Mouse (Mus musculus): ENCODE results near the gene Fcna. TPM values are rescaled to one million over a fixed set of nuclear protein-coding genes. Genes with fewer than 3 reads are reported as not detected.

Gene Fcna
- total and polyA plus RNA-seq, 3 experiments, result 0.21 TPM; not detected in 2

DNA sequence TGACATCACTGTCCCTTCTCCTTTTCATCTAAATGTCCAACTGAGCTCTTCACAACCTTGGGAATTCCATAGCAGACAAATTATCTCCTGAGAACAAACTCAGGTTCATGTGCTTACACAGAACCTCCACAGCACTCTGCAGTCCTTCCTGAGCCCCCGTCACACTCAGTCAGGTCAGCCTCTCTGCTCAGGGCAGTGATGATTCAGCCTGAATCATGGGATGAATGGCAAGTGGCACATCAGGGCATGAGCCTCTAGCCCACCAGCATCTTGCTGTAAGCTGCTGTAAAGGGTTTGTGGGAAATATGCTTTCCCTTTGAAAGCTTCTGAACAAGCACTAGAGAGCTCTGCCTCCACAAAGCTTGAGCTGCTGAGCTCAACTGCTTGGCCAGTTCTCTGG, 29.1 kb downstream of the Fcna start:
- H3K36me3 ChIP-seq (ENCODE audit: control insufficient read depth in 1 of 2, insufficient read depth in 2 of 2, low read length in 2 of 2), result peaks cover 0 to 15% of the 10 kb centered on the region in 2 experiments; a peak in 2 of 4 replicates
- no peak for TF ChIP-seq SMC3 (IDR thresholded peaks at IDR 0.05; ENCODE audit: low read depth, low read length)
- no peak for TF ChIP-seq E2F4 (IDR thresholded peaks at IDR 0.05; ENCODE audit: borderline replicate concordance, low read depth, low read length)
- TF ChIP-seq POLR2AphosphoS5 (IDR thresholded peaks at IDR 0.05; ENCODE audit: borderline replicate concordance, low read depth, low read length), result no peak
- no peak for TF ChIP-seq NELFE (IDR thresholded peaks at IDR 0.05; ENCODE audit: low read depth, low read length)
- TF ChIP-seq KAT2A (conservative IDR thresholded peaks at IDR 0.05; ENCODE audit: low read depth, low read length), result no peak
- TF ChIP-seq MAX (IDR thresholded peaks at IDR 0.05; ENCODE audit: low read length), result no peak
- TF ChIP-seq ZNF384 (IDR thresholded peaks at IDR 0.05; ENCODE audit: low read depth, low read length), result no peak
- TF ChIP-seq ZKSCAN1 (IDR thresholded peaks at IDR 0.05; ENCODE audit: low read depth, low read length), result no peak
- no peak for TF ChIP-seq ZMIZ1 (IDR thresholded peaks at IDR 0.05; ENCODE audit: low read depth, low read length)
- no peak for TF ChIP-seq UBTF (IDR thresholded peaks at IDR 0.05; ENCODE audit: borderline replicate concordance, insufficient read depth, low read depth, low read length)
- no peak for TF ChIP-seq TBP (IDR thresholded peaks at IDR 0.05; ENCODE audit: low read depth, low read length)
- TF ChIP-seq ETS1 (IDR thresholded peaks at IDR 0.05; ENCODE audit: low read depth, low read length), result no peak
- no peak for TF ChIP-seq POLR2A (IDR thresholded peaks at IDR 0.05; ENCODE audit: control insufficient read depth in 1 of 2, insufficient read depth in 1 of 2, low read depth in 1 of 2, low read length in 2 of 2, poor library complexity in 1 of 2)
- no peak for TF ChIP-seq MAFK (IDR thresholded peaks at IDR 0.05; ENCODE audit: borderline replicate concordance, low read depth, low read length)
- TF ChIP-seq SIN3A (IDR thresholded peaks at IDR 0.05; ENCODE audit: low read length), result no peak
- no peak for TF ChIP-seq HCFC1 (IDR thresholded peaks at IDR 0.05; ENCODE audit: low read depth, low read length)
- no peak for TF ChIP-seq MYC (IDR thresholded peaks at IDR 0.05; ENCODE audit: low read depth, low read length)
- no peak for TF ChIP-seq TAL1 (IDR thresholded peaks at IDR 0.05; ENCODE audit: low read length)
- no peak for TF ChIP-seq CHD2 (IDR thresholded peaks at IDR 0.05; ENCODE audit: low read length)
- no peak for DNase-seq (ENCODE audit: low read depth, low spot score)
- no peaks in the 10 kb centered on the region for H3K9me3 ChIP-seq (replicated peaks; ENCODE audit: insufficient read depth, low read length)
- H3K79me2 ChIP-seq (ENCODE audit: control insufficient read depth, insufficient read depth, low read length, poor library complexity), result no peaks in the 10 kb centered on the region; the same call in 1 of the 2 replicates
- H3K27me3 ChIP-seq (ENCODE audit: control insufficient read depth in 1 of 2, insufficient read depth in 2 of 2, low read length in 2 of 2), result no peaks in the 10 kb centered on the region
- H3K9ac ChIP-seq (ENCODE audit: control insufficient read depth, low read depth, low read length, poor library complexity, severe bottlenecking), result no peak overlapping the region
- no peak overlapping the region for H3K27ac ChIP-seq (ENCODE audit: control insufficient read depth, low read depth, low read length)
- H3K4me3 ChIP-seq (ENCODE audit: control insufficient read depth in 1 of 2, insufficient read depth in 1 of 2, low read depth in 2 of 2, low read length in 2 of 2), result no peak overlapping the region
- H3K4me1 ChIP-seq (ENCODE audit: control insufficient read depth in 1 of 2, insufficient read depth in 2 of 2, low read length in 2 of 2), result no peaks in the 10 kb centered on the region

DNA sequence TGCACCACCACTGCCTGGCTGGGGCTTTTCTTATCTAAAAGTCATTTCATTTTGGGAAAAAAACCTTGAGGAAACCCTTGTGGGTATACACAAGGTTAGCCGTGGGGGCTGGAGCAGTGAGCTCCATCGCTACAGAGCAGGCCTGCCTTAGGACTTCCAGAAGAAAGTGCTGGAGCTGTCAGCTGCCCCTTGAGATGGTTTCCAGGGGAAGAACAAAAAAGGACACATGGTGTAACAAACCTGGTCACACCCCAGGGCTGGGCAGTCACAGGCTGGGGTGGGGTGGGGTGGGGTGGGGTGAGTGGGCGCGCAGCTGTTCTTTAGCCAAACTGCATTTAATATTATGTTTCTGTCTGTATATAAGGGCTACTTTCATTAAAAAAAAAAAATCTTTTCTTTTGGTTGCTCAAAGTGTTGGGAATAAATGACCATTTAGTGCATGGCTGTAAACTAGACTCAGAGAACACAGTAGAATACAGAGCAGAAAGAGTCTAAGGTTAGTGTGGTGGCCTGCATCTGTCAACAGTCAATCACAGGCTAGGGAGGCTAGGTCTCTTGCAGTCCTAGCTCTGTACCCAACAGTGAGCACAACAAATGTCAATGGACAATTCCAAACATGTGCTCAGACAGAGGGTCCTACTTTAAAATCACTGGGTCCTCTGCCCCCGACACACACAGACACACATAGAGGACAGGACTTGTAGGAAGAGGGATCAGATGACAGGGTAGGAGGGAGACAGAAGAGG, 30.9 kb downstream of the Fcna start:
- TF ChIP-seq GATA1 (IDR thresholded peaks at IDR 0.05; ENCODE audit: low read depth, low read length) (no peak), CHD1 (IDR thresholded peaks at IDR 0.05; ENCODE audit: low read depth, low read length) (no peak), MAX (IDR thresholded peaks at IDR 0.05; ENCODE audit: low read length) (no peak), ZNF384 (IDR thresholded peaks at IDR 0.05; ENCODE audit: low read depth, low read length) (no peak), EP300 (IDR thresholded peaks at IDR 0.05; ENCODE audit: low read depth in 1 of 2, low read length in 2 of 2) (no peak), CTCF (IDR thresholded peaks at IDR 0.05 in 2 of 3, conservative IDR thresholded peaks at IDR 0.05 in 1 of 3; ENCODE audit: control insufficient read depth in 1 of 3, insufficient read depth in 1 of 3, low read depth in 2 of 3, low read length in 3 of 3, poor library complexity in 1 of 3, severe bottlenecking in 1 of 3) (no peak), MAZ (IDR thresholded peaks at IDR 0.05; ENCODE audit: low read depth, low read length) (no peak), MEF2A (IDR thresholded peaks at IDR 0.05; ENCODE audit: extremely low read depth, insufficient replicate concordance, low read depth, low read length, poor library complexity, severe bottlenecking) (no peak), TBP (IDR thresholded peaks at IDR 0.05; ENCODE audit: low read depth, low read length) (no peak), NELFE (IDR thresholded peaks at IDR 0.05; ENCODE audit: low read depth, low read length) (no peak), TAL1 (IDR thresholded peaks at IDR 0.05; ENCODE audit: low read length) (no peak), MYC (IDR thresholded peaks at IDR 0.05; ENCODE audit: low read depth, low read length) (no peak), MXI1 (IDR thresholded peaks at IDR 0.05; ENCODE audit: low read depth, low read length) (no peak)
- H3K36me3 ChIP-seq (ENCODE audit: control insufficient read depth in 1 of 2, insufficient read depth in 2 of 2, low read length in 2 of 2), result peaks cover 0 to 15% of the 10 kb centered on the region in 2 experiments; a peak in 2 of 4 replicates
- H3K9ac ChIP-seq (ENCODE audit: control insufficient read depth, low read depth, low read length, poor library complexity, severe bottlenecking), result no peak overlapping the region
- no peaks in the 10 kb centered on the region for H3K9me3 ChIP-seq (replicated peaks; ENCODE audit: insufficient read depth, low read length)
- H3K4me3 ChIP-seq (ENCODE audit: control insufficient read depth in 1 of 2, insufficient read depth in 1 of 2, low read depth in 2 of 2, low read length in 2 of 2), result no peak overlapping the region
- no peak overlapping the region for H3K27ac ChIP-seq (ENCODE audit: control insufficient read depth, low read depth, low read length)
- H3K79me2 ChIP-seq (ENCODE audit: control insufficient read depth, insufficient read depth, low read length, poor library complexity), result no peaks in the 10 kb centered on the region
- no peaks in the 10 kb centered on the region for H3K4me1 ChIP-seq (ENCODE audit: control insufficient read depth in 1 of 2, insufficient read depth in 2 of 2, low read length in 2 of 2)
- H3K27me3 ChIP-seq (ENCODE audit: control insufficient read depth in 1 of 2, insufficient read depth in 2 of 2, low read length in 2 of 2), result no peaks in the 10 kb centered on the region
- DNase-seq (ENCODE audit: low read depth, low spot score), result no peak
